Mouse (Mus musculus) lung, postnatal 0 days (tissue): Measurements from ENCODE around the gene Ier2.

Source experiments
- CTCF ChIP-seq: IDR thresholded peaks from 2 replicates; pipeline ENCODE4 v1.5.1; 2016; ENCODE audit warnings: antibody characterized with exemption, mild to moderate bottlenecking
- EP300 ChIP-seq: IDR thresholded peaks from 2 replicates; pipeline ENCODE4 v1.6.1; 2016; ENCODE audit warnings: antibody characterized with exemption, mild to moderate bottlenecking, control low read depth

- TF ChIP-seq CTCF, result no peak
- no peak for TF ChIP-seq EP300
These were observed 5.0 kb downstream of the Ier2 start for GRCm38 (mm10) chr8:84657680-84658079.
